Mouse (Mus musculus): ENCODE results near the gene Tex26. TPM values are rescaled to one million over a fixed set of nuclear protein-coding genes. Genes with fewer than 3 reads are reported as not detected.

The Tex26 gene
- polyA plus RNA-seq, 1 experiment from 2014 or later = 0.38 TPM

- Histone ChIP-seq H3K27ac (ENCODE audit: low read length) (peak overlapping the region; percentile 70), H3K36me3 (ENCODE audit: control insufficient read depth, insufficient read depth, low read length) (no peaks in the 10 kb centered on the region), H3K9me3 (ENCODE audit: control insufficient read depth, low read length) (no peaks in the 10 kb centered on the region), H3K27me3 (replicated peaks; ENCODE audit: control insufficient read depth, insufficient read depth, low read length) (no peaks in the 10 kb centered on the region), H3K4me1 (ENCODE audit: control insufficient read depth, insufficient read depth, low read length) (peaks cover 15% of the 10 kb centered on the region), H3K4me3 (ENCODE audit: low read length) (no peak overlapping the region), H3K4me2 (ENCODE audit: low read depth, low read length) (peak overlapping the region; percentile 10; the same call in 1 of the 2 replicates), H3K9ac (ENCODE audit: low read depth, low read length) (no peak overlapping the region)
- ATAC-seq = peak; percentile 81
- 25% methylated on average over 14 of the region's 14 CpGs for WGBS
Observed at GRCm38 (mm10) chr5:149514087-149514671, 74.7 kb downstream of the Tex26 start.

GRCm38 (mm10) chr5:149514890-149515289 is 75.4 kb downstream of the Tex26 start:
- H3K27me3 ChIP-seq (replicated peaks; ENCODE audit: control insufficient read depth, insufficient read depth, low read length) = no peaks in the 10 kb centered on the region
- no peak overlapping the region for H3K4me2 ChIP-seq (ENCODE audit: low read depth, low read length)
- ATAC-seq = no peak
- no peaks in the 10 kb centered on the region for H3K9me3 ChIP-seq (ENCODE audit: control insufficient read depth, low read length)
- H3K4me1 ChIP-seq (ENCODE audit: control insufficient read depth, insufficient read depth, low read length) = peaks cover 15% of the 10 kb centered on the region
- 36% methylated on average over 2 of the region's 3 CpGs for WGBS
- H3K27ac ChIP-seq (ENCODE audit: low read length) = no peak overlapping the region; the same call in 1 of the 2 replicates
- H3K36me3 ChIP-seq (ENCODE audit: control insufficient read depth, insufficient read depth, low read length) = no peaks in the 10 kb centered on the region
- no peak overlapping the region for H3K4me3 ChIP-seq (ENCODE audit: low read length)
- H3K9ac ChIP-seq (ENCODE audit: low read depth, low read length) = no peak overlapping the region

- H3K27me3 ChIP-seq (replicated peaks; ENCODE audit: control insufficient read depth, insufficient read depth, low read length) = no peaks in the 10 kb centered on the region
- H3K27ac ChIP-seq (ENCODE audit: low read length) = no peak overlapping the region
- no peak overlapping the region for H3K4me3 ChIP-seq (ENCODE audit: low read length)
- no peak for ATAC-seq
- no peaks in the 10 kb centered on the region for H3K9me3 ChIP-seq (ENCODE audit: control insufficient read depth, low read length)
- H3K4me2 ChIP-seq (ENCODE audit: low read depth, low read length) = no peak overlapping the region
- no peak overlapping the region for H3K9ac ChIP-seq (ENCODE audit: low read depth, low read length)
- no peaks in the 10 kb centered on the region for H3K36me3 ChIP-seq (ENCODE audit: control insufficient read depth, insufficient read depth, low read length)
- peaks cover 15% of the 10 kb centered on the region for H3K4me1 ChIP-seq (ENCODE audit: control insufficient read depth, insufficient read depth, low read length)
- WGBS = 71% methylated on average over 6 of the region's 6 CpGs
Observed at GRCm38 (mm10) chr5:149517116-149517515, 77.7 kb downstream of the Tex26 start.

Other genes starting within 250 kb of the Tex26 start
- 11.2 and 11.4 TPM in 2 replicates for gene Alox5ap, start 174.9 kb upstream of the Tex26 start, polyA plus RNA-seq (2015; fragmentation: Nextera tagmentation; extraction: Ambion mirVana)
- 1.8 and 2.0 TPM in 2 replicates for gene Medag, start 27.9 kb upstream of the Tex26 start, polyA plus RNA-seq (2015; fragmentation: Nextera tagmentation; extraction: Ambion mirVana)
- gene Wdr95, start 89.0 kb downstream of the Tex26 start, polyA plus RNA-seq (2015; fragmentation: Nextera tagmentation; extraction: Ambion mirVana) = not detected in 2 replicates
- gene Hsph1, start 196.7 kb downstream of the Tex26 start, polyA plus RNA-seq (2015; fragmentation: Nextera tagmentation; extraction: Ambion mirVana) = 47.7 and 47.9 TPM in 2 replicates
- gene B3glct, start 238.6 kb downstream of the Tex26 start, polyA plus RNA-seq (2015; fragmentation: Nextera tagmentation; extraction: Ambion mirVana) = 9.7 and 11.4 TPM in 2 replicates

Data from intestine, embryonic 16.5 days (tissue).